Mouse (Mus musculus) heart, embryonic 12.5 days (tissue): ENCODE results near the gene Jup. TPM values are rescaled to one million over a fixed set of nuclear protein-coding genes. Genes with fewer than 3 reads are reported as not detected.
A peak's percentile ranks its signal among the peaks of the same experiment; 100 is the strongest.
"Not testable (repeated sequence)": the region's sequence is repeated elsewhere in the genome, so short reads cannot be mapped to it uniquely, and the experiment has no call there.

Source experiments
- ATAC-seq: fragments of 200-750 bp; cut with Nextera tagmentation; 2 replicates; pipeline ENCODE4 v1.8.0; 2017; ENCODE audit warnings: moderate TSS enrichment, moderate library complexity; ENCODE audit not compliant: insufficient number of reproducible peaks, low FRiP score
- H3K27ac ChIP-seq: fragments of 300-500 bp; sonication (generic); 2 replicates; pipeline ENCODE4 v1.5.1; 2016; ENCODE audit warnings: mild to moderate bottlenecking, moderate library complexity; ENCODE audit not compliant: poor library complexity, severe bottlenecking
- H3K27me3 ChIP-seq: fragments of 300-500 bp; sonication (generic); replicated peaks from 2 replicates; pipeline ENCODE4 v1.6.1; 2016; ENCODE audit warnings: mild to moderate bottlenecking, moderate library complexity
- H3K36me3 ChIP-seq: fragments of 300-500 bp; sonication (generic); 2 replicates; pipeline ENCODE4 v1.6.1; 2016; ENCODE audit warnings: mild to moderate bottlenecking, moderate library complexity
- H3K4me1 ChIP-seq: fragments of 300-500 bp; sonication (generic); replicated peaks from 2 replicates; pipeline ENCODE4 v1.6.1; 2016; ENCODE audit warnings: mild to moderate bottlenecking
- H3K4me2 ChIP-seq: fragments of 300-500 bp; sonication (generic); 2 replicates; pipeline ENCODE4 v1.6.1; 2016; ENCODE audit warnings: mild to moderate bottlenecking, moderate library complexity
- H3K4me3 ChIP-seq: fragments of 300-500 bp; sonication (generic); 2 replicates; pipeline ENCODE4 v1.5.1; 2016; ENCODE audit warnings: mild to moderate bottlenecking
- H3K9ac ChIP-seq: fragments of 300-500 bp; sonication (generic); 2 replicates; pipeline ENCODE4 v1.6.1; 2016; ENCODE audit warnings: mild to moderate bottlenecking, moderate library complexity
- H3K9me3 ChIP-seq: fragments of 300-500 bp; sonication (generic); replicated peaks from 2 replicates; pipeline ENCODE4 v1.6.1; 2016; ENCODE audit warnings: mild to moderate bottlenecking, moderate library complexity
- WGBS: fragments of 180-500 bp; shearing (Covaris S2); methylation state at CpG from one replicate; pipeline ENCODE4 v1.1.7; 2016; 5-methylcytosine and 5-hydroxymethylcytosine counted together
- polyA plus RNA-seq: library from polyadenylated mRNA; unstranded; fragments of >200 nt; fragmentation: Nextera tagmentation; extraction: Ambion mirVana; gene quantifications from 2 replicates; pipeline ENCODE4 v1.2.1, GENCODE M21; 2016

Jup gene
- polyA plus RNA-seq, 1 experiment from 2014 or later, result 107 TPM

DNA sequence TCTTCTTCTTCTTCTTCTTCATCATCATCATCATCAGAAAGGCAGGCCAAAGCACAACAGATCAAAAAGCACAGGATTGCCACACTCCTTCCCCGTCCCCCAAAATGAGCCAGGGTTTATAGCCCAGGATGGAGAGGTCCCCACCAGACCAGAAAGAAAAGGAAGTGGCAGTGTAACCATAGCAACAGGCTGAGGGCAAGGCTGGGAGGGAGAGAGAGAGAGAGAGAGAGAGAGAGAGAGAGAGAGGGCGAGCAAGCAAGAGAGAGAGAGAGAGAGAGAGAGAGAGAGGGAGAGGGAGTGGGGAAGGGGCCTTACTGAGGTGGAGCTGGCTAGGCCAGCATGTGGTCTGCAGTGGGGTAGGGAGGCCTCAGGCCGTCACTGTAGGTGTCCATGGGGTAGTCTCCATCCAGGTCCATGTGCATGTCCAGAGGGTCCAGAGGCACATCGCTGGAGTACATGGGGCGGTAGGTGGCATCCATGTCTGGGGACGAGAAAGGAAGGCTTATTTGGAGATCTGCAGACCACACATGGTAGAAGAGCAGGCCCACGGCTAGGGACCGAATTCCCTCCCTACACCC, 25.5 kb downstream of the Jup start:
- Histone ChIP-seq H3K4me1 (peaks cover 16% of the 10 kb centered on the region), H3K27ac (no peak overlapping the region), H3K4me3 (no peak overlapping the region), H3K9me3 (no peaks in the 10 kb centered on the region), H3K4me2 (no peak overlapping the region), H3K9ac (no peak overlapping the region), H3K27me3 (no peaks in the 10 kb centered on the region), H3K36me3 (peaks cover 84% of the 10 kb centered on the region)
- no peak for ATAC-seq
- 82% methylated on average over 8 of the region's 8 CpGs for WGBS

DNA sequence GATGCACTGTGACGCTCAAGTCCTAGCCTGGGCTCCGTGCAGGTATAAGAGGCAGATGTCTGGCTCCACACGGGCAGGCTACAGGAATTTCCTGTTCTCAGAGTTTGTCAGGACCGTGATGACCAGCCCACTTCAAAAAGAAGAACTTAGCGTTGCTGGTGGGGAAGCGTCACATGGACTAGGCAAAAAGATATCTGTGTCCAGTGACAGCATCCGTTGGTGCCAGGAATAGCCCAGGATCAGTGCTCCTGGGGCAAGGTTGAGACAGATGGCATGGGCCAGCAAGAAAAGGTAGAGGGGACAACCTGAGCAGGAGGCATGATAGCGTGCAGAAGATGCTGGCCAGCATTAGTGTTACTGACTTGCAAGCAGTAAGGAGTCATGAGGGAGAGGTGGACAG, 27.7 kb downstream of the Jup start:
- Histone ChIP-seq H3K27ac (no peak overlapping the region), H3K9ac (peak overlapping the region; percentile 28; the same call in 1 of the 2 replicates), H3K27me3 (no peaks in the 10 kb centered on the region), H3K4me2 (no peak overlapping the region), H3K4me1 (peaks cover 16% of the 10 kb centered on the region), H3K9me3 (no peaks in the 10 kb centered on the region), H3K4me3 (no peak overlapping the region), H3K36me3 (peaks cover 62% of the 10 kb centered on the region)
- 54% methylated on average over 8 of the region's 8 CpGs for WGBS
- no peak for ATAC-seq

DNA sequence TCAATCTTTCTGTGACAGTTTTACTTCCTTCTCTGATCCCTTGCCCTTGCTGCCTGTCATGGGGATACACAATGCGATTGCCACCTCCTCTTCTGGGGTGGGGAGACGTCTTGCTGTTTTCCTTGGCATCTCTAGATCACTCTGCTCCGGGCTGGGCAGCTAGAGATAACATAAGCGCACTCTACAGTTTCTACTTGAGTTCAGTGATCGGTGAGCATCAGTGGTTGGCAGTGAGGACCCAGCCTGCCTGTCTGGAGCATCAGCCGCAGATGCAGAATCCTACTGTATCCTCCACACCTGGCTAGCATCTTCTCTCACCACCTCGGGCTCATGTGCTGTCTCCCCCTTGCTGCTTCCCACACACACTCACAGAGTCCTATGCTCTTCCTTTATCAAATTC, 28.4 kb downstream of the Jup start:
- no peaks in the 10 kb centered on the region for H3K9me3 ChIP-seq

DNA sequence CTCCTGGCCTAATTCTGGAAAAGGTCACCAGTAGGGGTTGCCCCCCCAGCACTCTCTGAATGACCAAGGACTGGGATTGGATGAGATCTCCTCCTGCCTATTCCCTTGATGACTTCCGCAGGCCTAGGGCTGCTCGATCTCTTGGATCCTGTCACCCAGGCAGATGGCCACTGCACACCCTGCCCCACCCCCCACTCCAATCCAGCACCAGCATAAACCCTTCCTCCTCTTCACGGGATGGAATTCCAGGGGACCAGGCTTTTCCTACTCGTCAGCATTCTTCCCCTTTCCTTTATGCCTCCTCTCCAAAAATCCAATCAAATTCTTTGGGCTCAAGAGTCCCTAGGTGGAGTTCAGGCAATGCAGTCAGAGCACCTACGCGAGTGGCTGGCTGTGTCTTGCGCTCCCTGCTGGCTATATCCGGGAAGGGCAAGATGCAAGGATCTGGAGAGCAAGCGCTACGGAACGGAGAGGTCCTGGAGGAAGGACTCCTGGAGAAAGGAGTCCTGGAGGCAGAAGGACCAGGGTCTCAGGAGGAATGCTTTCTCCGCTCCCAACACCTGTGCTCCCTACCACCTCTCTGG, 34.5 kb downstream of the Jup start:
- H3K4me3 ChIP-seq, result no peak overlapping the region
- 16% methylated on average over 12 of the region's 12 CpGs for WGBS
- 0 out of 2 replicates have a peak, but pooled peaks cover 3% of the 10 kb centered on the region for H3K4me1 ChIP-seq
- H3K9ac ChIP-seq, result no peak overlapping the region
- no peaks in the 10 kb centered on the region for H3K9me3 ChIP-seq
- H3K36me3 ChIP-seq, result 0 out of 2 replicates have a peak, but pooled peaks cover 2% of the 10 kb centered on the region
- no peak overlapping the region for H3K27ac ChIP-seq
- H3K27me3 ChIP-seq, result peaks cover 33% of the 10 kb centered on the region
- H3K4me2 ChIP-seq, result no peak overlapping the region
- ATAC-seq, result no peak

More for the DNA sequence above, 28.4 kb downstream of the Jup start:
- Histone ChIP-seq H3K27me3 (peaks cover 2% of the 10 kb centered on the region; the same call in 1 of the 2 replicates), H3K4me2 (no peak overlapping the region), H3K36me3 (peaks cover 58% of the 10 kb centered on the region), H3K27ac (no peak overlapping the region), H3K4me1 (peaks cover 16% of the 10 kb centered on the region), H3K9ac (no peak overlapping the region), H3K4me3 (no peak overlapping the region)
- no peak for ATAC-seq
- WGBS, result 61% methylated on average over 7 of the region's 7 CpGs

DNA sequence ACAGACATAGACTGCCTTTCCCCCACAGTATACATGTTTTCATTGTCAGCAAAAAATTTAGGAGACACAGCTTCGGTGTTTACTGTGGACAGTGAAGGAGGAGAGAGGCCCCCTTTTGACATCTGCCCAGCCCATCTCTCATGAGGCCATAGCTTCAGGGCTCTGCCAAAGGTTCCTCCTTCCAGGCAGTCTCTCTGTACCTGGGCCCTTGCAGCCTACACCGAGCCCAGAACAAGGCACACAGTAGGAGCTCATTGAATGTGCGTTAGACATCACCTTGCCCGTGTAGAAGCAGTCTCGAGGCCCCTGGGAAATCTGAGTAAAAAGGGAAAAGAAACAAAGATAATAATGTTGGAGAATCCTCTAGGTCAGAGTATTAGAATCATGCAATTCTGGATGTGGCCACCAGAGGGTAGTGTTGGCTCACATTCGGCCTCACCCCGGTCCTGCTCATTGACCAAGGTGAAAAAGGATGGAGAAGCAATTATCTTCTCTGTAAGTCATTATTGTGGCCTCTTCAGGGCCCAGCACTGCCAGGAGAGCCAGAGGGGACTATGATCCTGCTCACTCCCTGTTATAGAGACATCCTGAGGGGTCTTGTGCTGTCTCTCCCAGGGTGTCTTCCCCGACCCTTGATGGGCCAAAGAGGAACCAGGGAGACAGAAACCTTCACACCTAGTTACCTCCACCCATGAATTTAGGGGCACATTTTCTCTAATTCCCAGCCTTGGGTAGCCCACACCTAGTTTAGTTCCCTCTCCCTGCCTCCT, 35.2 kb downstream of the Jup start:
- H3K9ac ChIP-seq, result no peak overlapping the region
- ATAC-seq, result 0 out of 2 replicates have a peak, but pooled peaks have one; percentile 18
- H3K4me1 ChIP-seq, result 0 out of 2 replicates have a peak, but pooled peaks cover 3% of the 10 kb centered on the region
- H3K27me3 ChIP-seq, result peaks cover 37% of the 10 kb centered on the region
- H3K4me2 ChIP-seq, result no peak overlapping the region
- H3K27ac ChIP-seq, result no peak overlapping the region
- no peaks in the 10 kb centered on the region for H3K36me3 ChIP-seq
- WGBS, result 15% methylated on average over 8 of the region's 8 CpGs
- H3K4me3 ChIP-seq, result no peak overlapping the region
- no peaks in the 10 kb centered on the region for H3K9me3 ChIP-seq

DNA sequence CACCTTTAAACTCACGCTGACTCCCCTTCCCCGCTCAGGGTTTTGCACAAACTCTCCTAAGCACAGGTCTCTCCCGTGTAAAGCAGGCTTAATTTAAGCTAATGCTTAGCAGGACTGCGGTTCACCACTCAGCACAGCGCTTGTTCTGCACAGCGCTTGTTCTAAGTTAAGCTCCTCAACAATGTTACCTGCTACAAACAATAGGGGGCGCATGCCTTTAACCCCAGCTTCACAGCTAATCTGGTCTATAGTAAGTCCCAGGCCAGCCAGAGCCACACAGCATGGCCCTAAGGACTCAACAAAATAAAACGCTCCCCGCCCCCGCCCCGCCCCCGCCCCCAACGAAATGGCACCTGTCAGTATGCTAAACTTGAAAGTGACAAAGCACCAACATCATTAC, 36.5 kb downstream of the Jup start:
- not testable (repeated sequence) for H3K36me3 ChIP-seq, H3K9me3 ChIP-seq, H3K4me3 ChIP-seq, H3K4me1 ChIP-seq, H3K27ac ChIP-seq, H3K9ac ChIP-seq, ATAC-seq, H3K4me2 ChIP-seq
- WGBS, result no CpG with 5 or more reads among the region's 13 CpGs
- H3K27me3 ChIP-seq, result peaks cover 41% of the 10 kb centered on the region

DNA sequence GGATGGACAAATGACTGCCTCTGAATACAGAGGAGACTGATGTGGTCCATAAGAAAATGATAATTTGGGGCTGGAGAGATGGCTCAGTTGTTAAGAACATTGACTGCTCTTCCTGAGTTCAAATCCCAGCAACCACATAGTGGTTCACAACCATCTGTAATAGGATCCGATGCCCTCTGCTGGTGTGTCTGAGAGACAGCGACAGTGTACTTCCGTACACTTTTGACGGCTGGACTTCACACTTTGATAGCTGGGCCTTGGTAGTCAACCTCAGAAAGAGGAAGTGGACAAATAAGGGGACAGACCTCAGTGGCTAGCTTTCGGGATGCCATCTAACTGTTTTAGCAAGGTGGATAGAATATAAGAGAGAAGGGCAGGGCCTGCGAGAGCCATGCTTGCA, 37.4 kb downstream of the Jup start:
- no peak for ATAC-seq
- H3K4me3 ChIP-seq, result no peak overlapping the region
- H3K9me3 ChIP-seq, result no peaks in the 10 kb centered on the region
- H3K4me2 ChIP-seq, result no peak overlapping the region
- WGBS, result 76% methylated on average over 6 of the region's 6 CpGs
- H3K36me3 ChIP-seq, result no peaks in the 10 kb centered on the region
- peaks cover 7% of the 10 kb centered on the region; the same call in 1 of the 2 replicates for H3K4me1 ChIP-seq
- peaks cover 42% of the 10 kb centered on the region for H3K27me3 ChIP-seq
- H3K27ac ChIP-seq, result no peak overlapping the region
- H3K9ac ChIP-seq, result no peak overlapping the region

DNA sequence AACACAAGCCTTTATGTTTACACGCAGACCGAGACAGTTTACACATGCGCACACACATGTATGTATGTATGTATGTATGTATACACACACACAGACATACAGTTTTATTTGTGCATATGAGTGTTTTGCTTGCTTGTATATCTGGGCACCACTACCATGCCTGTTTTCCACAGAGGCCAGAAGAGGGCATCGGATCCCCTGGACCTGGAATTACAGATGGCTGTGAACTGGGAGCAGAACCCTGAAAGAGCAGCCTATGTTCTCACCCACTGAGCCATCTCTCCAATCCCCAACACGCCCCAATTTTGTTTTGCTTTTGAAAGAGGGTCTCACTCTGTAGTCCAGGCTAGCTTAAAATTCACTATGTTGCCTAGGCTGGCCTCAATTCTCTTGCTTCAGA, 40.2 kb downstream of the Jup start:
- no peak overlapping the region for H3K27ac ChIP-seq
- no peak overlapping the region for H3K4me3 ChIP-seq
- H3K9ac ChIP-seq, result no peak overlapping the region
- no peak overlapping the region for H3K4me2 ChIP-seq
- 53% methylated on average over 5 of the region's 5 CpGs for WGBS
- H3K9me3 ChIP-seq, result no peaks in the 10 kb centered on the region
- no peaks in the 10 kb centered on the region for H3K36me3 ChIP-seq
- ATAC-seq, result no peak
- H3K27me3 ChIP-seq, result peaks cover 60% of the 10 kb centered on the region
- H3K4me1 ChIP-seq, result peaks cover 7% of the 10 kb centered on the region; the same call in 1 of the 2 replicates

DNA sequence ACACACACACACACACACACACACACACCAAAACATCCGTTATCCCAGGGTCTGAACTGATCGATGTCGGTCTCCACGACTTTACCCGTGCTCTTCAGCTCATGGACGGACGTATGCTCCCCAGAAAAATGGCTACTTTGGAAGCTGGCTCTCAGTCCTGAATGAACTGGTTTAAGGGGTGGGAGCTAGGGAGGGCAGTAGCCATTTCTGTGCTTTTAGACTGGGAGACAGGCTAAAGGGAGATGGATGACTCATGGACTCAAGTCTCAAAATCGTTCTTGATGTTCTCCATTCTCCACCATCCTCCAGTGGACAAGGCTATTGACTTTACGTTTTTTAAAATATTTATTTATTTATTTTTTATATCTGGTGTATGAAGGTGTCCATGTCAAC, 40.7 kb downstream of the Jup start:
- ATAC-seq, result no peak
- H3K27ac ChIP-seq, result no peak overlapping the region
- no peaks in the 10 kb centered on the region for H3K9me3 ChIP-seq
- H3K4me3 ChIP-seq, result peak overlapping the region; percentile 67
- H3K9ac ChIP-seq, result no peak overlapping the region; the same call in 1 of the 2 replicates
- WGBS, result 29% methylated on average over 9 of the region's 9 CpGs
- H3K36me3 ChIP-seq, result no peaks in the 10 kb centered on the region
- peak overlapping the region; percentile 99 for H3K4me2 ChIP-seq
- H3K4me1 ChIP-seq, result peaks cover 9% of the 10 kb centered on the region; the same call in 1 of the 2 replicates
- H3K27me3 ChIP-seq, result peaks cover 62% of the 10 kb centered on the region

DNA sequence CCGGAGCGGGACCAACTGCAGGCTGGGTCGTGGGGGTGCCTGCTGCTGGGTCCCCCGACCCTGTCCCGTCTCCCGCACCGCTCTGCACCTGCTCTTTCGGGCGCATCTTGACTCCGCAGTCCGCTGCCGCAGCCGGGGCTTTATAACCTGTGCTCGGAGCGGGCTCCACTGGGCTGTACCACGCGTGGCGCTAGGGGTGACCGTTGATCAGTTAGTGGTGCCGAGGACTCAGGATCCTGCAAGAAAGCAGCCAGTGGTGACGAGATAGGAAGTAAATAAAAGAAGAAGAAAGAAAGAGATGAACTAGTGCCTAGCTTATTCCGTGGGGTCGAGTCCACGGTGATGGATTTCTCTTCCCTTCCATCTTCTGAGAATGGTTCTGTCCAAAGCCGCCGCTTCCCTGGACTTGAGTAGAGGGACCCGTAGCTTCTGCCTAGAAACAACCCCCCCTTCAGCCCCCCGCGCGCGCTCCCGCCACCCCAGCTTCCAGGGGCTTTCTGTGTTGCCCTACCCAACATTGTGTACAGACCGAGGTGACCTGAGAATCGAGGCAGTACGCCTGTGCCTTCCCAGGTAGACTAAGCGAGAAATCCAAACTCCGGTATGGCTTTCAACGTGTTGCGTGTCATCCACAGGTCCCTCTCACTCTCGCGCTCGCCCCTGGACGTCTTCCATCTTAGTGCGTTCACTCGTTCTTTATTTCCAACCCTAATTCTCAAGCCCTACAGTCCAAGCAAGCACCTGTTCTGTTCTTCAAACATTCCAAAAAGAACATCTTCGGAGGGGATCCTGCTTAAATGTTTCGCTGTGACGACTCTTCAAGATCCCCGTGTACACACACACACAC, 41.4 kb downstream of the Jup start, which contains the start of gene Hap1:
Gene Hap1 (minus strand): TSS at position 157 of the 847 bp plus-strand sequence.
- peak; percentile 49; the same call in 1 of the 2 replicates for ATAC-seq
- Histone ChIP-seq H3K36me3 (no peaks in the 10 kb centered on the region), H3K27me3 (peaks cover 62% of the 10 kb centered on the region), H3K27ac (no peak within 1 kb of the TSS), H3K9ac (peak within 1 kb of the TSS; percentile 76), H3K9me3 (no peaks in the 10 kb centered on the region), H3K4me1 (peaks cover 15% of the 10 kb centered on the region; the same call in 1 of the 2 replicates), H3K4me2 (peak within 1 kb of the TSS; percentile 99), H3K4me3 (peak within 1 kb of the TSS; percentile 67)
- 3% methylated on average over 49 of the region's 49 CpGs for WGBS
